Mouse (Mus musculus) kidney, adult 2 months (tissue): ENCODE data around the gene Csrp2. TPM values are rescaled to one million over a fixed set of nuclear protein-coding genes. Genes with fewer than 3 reads are reported as not detected.

Experiments used
- DNase-seq: peaks from one replicate; pipeline ENCODE4 v3.0.0; 2021
- H3K27ac ChIP-seq: fragments of 200-500 bp; 2 replicates; pipeline ENCODE4 v1.5.1; 2012; ENCODE audit warnings: low read depth, low read length, control low read depth, inconsistent platforms; ENCODE audit not compliant: insufficient read depth
- H3K27me3 ChIP-seq: fragments of 200-500 bp; replicated peaks from 2 replicates; pipeline ENCODE4 v1.6.1; 2012; ENCODE audit warnings: mild to moderate bottlenecking, moderate library complexity, low read length, inconsistent platforms; ENCODE audit not compliant: control insufficient read depth, insufficient read depth
- H3K36me3 ChIP-seq: fragments of 200-500 bp; 2 replicates; pipeline ENCODE4 v1.6.1; 2012; ENCODE audit warnings: mild to moderate bottlenecking, moderate library complexity, low read length, inconsistent platforms; ENCODE audit not compliant: control insufficient read depth, insufficient read depth
- H3K4me1 ChIP-seq: fragments of 200-500 bp; 2 replicates; pipeline ENCODE4 v1.6.1; 2011; ENCODE audit warnings: low read length; ENCODE audit not compliant: control insufficient read depth, insufficient read depth
- H3K4me3 ChIP-seq: fragments of 200-500 bp; 2 replicates; pipeline ENCODE4 v1.5.1; 2011; ENCODE audit warnings: mild to moderate bottlenecking, low read depth, low read length, control low read depth; ENCODE audit not compliant: insufficient read depth
- CTCF ChIP-seq: fragments of 200-500 bp; conservative IDR thresholded peaks from 2 replicates; pipeline ENCODE4 v1.5.1; 2011; ENCODE audit warnings: low read depth, mild to moderate bottlenecking, control low read depth, low read length, moderate library complexity, mixed read lengths; ENCODE audit not compliant: insufficient read depth, insufficient read length
- POLR2A ChIP-seq: fragments of 200-500 bp; IDR thresholded peaks from one replicate; pipeline ENCODE4 v1.6.1; 2011; ENCODE audit warnings: low read depth, low read length, control low read depth
- WGBS: fragments of 180-500 bp; shearing (Covaris S2); methylation state at CpG from one replicate; pipeline ENCODE4 v1.1.7; 2018; 5-methylcytosine and 5-hydroxymethylcytosine counted together
- polyA plus RNA-seq: library from polyadenylated mRNA; depleted of rRNA; stranded (reverse); fragments of >200 nt; gene quantifications from 2 replicates; pipeline ENCODE4 v1.2.3, GENCODE M21; 2012

The Csrp2 gene
- polyA plus RNA-seq, 1 experiment, result 193 TPM

GRCm38 (mm10) chr10:110918414-110919391 lies 886 bp upstream of the Csrp2 start:
- WGBS, result 51% methylated on average over 26 of the region's 26 CpGs
- DNase-seq, result no peak
- no peak for TF ChIP-seq POLR2A
- TF ChIP-seq CTCF, result no peak
- H3K4me3 ChIP-seq, result no peak overlapping the region
- no peak overlapping the region; the same call in 1 of the 2 replicates for H3K27ac ChIP-seq
- no peaks in the 10 kb centered on the region for H3K27me3 ChIP-seq
- no peaks in the 10 kb centered on the region for H3K36me3 ChIP-seq
- H3K4me1 ChIP-seq, result peaks cover 12% of the 10 kb centered on the region

- TF ChIP-seq POLR2A (no peak), CTCF (no peak)
- Histone ChIP-seq H3K27me3 (no peaks in the 10 kb centered on the region), H3K4me1 (peaks cover 12% of the 10 kb centered on the region), H3K36me3 (no peaks in the 10 kb centered on the region), H3K4me3 (peak overlapping the region; percentile 85), H3K27ac (peak overlapping the region; percentile 72)
- WGBS, result 3% methylated on average over 15 of the region's 15 CpGs
- no peak for DNase-seq
These were observed 870 bp downstream of the Csrp2 start for GRCm38 (mm10) chr10:110920368-110920950.

GRCm38 (mm10) chr10:110921890-110922289 lies 2.3 kb downstream of the Csrp2 start:
- DNase-seq, result no peak
- Histone ChIP-seq H3K36me3 (no peaks in the 10 kb centered on the region), H3K27me3 (no peaks in the 10 kb centered on the region), H3K27ac (peak overlapping the region; percentile 27), H3K4me1 (peaks cover 21% of the 10 kb centered on the region), H3K4me3 (peak overlapping the region; percentile 17)
- 60% methylated on average over 3 of the region's 3 CpGs for WGBS
- no peak for TF ChIP-seq CTCF
- no peak for TF ChIP-seq POLR2A

GRCm38 (mm10) chr10:110922612-110923011 lies 3.0 kb downstream of the Csrp2 start:
- Histone ChIP-seq H3K27me3 (no peaks in the 10 kb centered on the region), H3K27ac (peak overlapping the region; percentile 27), H3K36me3 (no peaks in the 10 kb centered on the region), H3K4me3 (no peak overlapping the region), H3K4me1 (peaks cover 28% of the 10 kb centered on the region)
- DNase-seq, result peak; percentile 58
- no peak for TF ChIP-seq CTCF
- no peak for TF ChIP-seq POLR2A
- WGBS, result 33% methylated on average over 9 of the region's 9 CpGs

GRCm38 (mm10) chr10:110927491-110927890 lies 7.9 kb downstream of the Csrp2 start:
- Histone ChIP-seq H3K27ac (peak overlapping the region; percentile 9; the same call in 1 of the 2 replicates), H3K36me3 (no peaks in the 10 kb centered on the region), H3K27me3 (no peaks in the 10 kb centered on the region), H3K4me1 (peaks cover 33% of the 10 kb centered on the region; the same call in 1 of the 2 replicates), H3K4me3 (no peak overlapping the region)
- TF ChIP-seq POLR2A, result no peak
- no peak for TF ChIP-seq CTCF
- no peak for DNase-seq
- WGBS, result 51% methylated on average over 11 of the region's 11 CpGs

- H3K27me3 ChIP-seq, result no peaks in the 10 kb centered on the region
- 48% methylated on average over 4 of the region's 4 CpGs for WGBS
- H3K4me3 ChIP-seq, result no peak overlapping the region
- H3K27ac ChIP-seq, result no peak overlapping the region
- H3K4me1 ChIP-seq, result peaks cover 29% of the 10 kb centered on the region; the same call in 1 of the 2 replicates
- TF ChIP-seq POLR2A, result no peak
- no peak for TF ChIP-seq CTCF
- H3K36me3 ChIP-seq, result no peaks in the 10 kb centered on the region
- peak; percentile 56 for DNase-seq
These were observed 10.2 kb downstream of the Csrp2 start for GRCm38 (mm10) chr10:110929756-110930155.

GRCm38 (mm10) chr10:110931161-110931912 lies 11.7 kb downstream of the Csrp2 start:
- 71% methylated on average over 13 of the region's 13 CpGs for WGBS
- Histone ChIP-seq H3K27ac (peak overlapping the region; percentile 32; the same call in 1 of the 2 replicates), H3K4me3 (peak overlapping the region; percentile 41; the same call in 1 of the 2 replicates), H3K27me3 (no peaks in the 10 kb centered on the region), H3K36me3 (peaks cover 1% of the 10 kb centered on the region; the same call in 1 of the 2 replicates), H3K4me1 (peaks cover 23% of the 10 kb centered on the region; the same call in 1 of the 2 replicates)
- TF ChIP-seq POLR2A (no peak), CTCF (no peak)
- no peak for DNase-seq
